Mouse (Mus musculus): ENCODE measurements around the gene Zfp950. TPM values are rescaled to one million over a fixed set of nuclear protein-coding genes. Genes with fewer than 3 reads are reported as not detected.

Gene Zfp950
- total and polyA plus RNA-seq, 2 experiments, result 3.9 to 26.0 TPM

DNA sequence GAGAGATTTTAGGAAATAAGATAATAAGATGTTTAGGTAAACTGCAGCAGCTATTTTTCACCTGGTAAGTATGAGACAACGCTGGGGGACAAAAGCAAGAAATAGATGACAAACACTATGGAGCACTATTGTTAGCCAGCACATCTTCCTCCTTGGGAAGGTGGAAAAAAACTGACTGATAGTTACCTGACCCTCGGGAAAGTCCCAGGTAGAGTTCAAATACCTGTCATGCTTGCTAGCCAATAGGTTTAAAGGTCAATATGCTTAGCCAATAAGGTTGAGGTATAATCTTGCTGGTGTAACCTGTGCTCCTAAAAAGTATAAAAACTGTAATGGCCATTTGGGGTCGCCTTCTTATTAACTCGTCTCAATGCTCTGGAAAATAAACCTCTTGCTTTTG lies 659 bp upstream of the Zfp950 start:
- Histone ChIP-seq H3K4me3 (ENCODE audit: insufficient read depth, low read depth, low read length) (no peak overlapping the region), H3K27me3 (ENCODE audit: control insufficient read depth, insufficient read depth, low read length) (no peaks in the 10 kb centered on the region), H3K36me3 (ENCODE audit: control insufficient read depth, insufficient read depth, low read length) (no peaks in the 10 kb centered on the region), H3K79me2 (ENCODE audit: control insufficient read depth, insufficient read depth, low read length) (peaks cover 14% of the 10 kb centered on the region), H3K9ac (ENCODE audit: low read depth, low read length) (no peak overlapping the region), H3K27ac (replicated peaks; ENCODE audit: insufficient read depth, low read depth, low read length) (no peak overlapping the region), H3K4me1 (ENCODE audit: control insufficient read depth, insufficient read depth, low read length) (peaks cover 7% of the 10 kb centered on the region)
- TF ChIP-seq POLR2A (IDR thresholded peaks at IDR 0.05; ENCODE audit: extremely low read depth, insufficient read depth, low read length) (no peak), CTCF (IDR thresholded peaks at IDR 0.05; ENCODE audit: low read depth, low read length) (no peak)
- WGBS, result 21% methylated on average over 4 of the region's 4 CpGs
- DNase-seq (ENCODE audit: extremely low read depth, low read depth, low spot score), result peak; percentile 57

DNA sequence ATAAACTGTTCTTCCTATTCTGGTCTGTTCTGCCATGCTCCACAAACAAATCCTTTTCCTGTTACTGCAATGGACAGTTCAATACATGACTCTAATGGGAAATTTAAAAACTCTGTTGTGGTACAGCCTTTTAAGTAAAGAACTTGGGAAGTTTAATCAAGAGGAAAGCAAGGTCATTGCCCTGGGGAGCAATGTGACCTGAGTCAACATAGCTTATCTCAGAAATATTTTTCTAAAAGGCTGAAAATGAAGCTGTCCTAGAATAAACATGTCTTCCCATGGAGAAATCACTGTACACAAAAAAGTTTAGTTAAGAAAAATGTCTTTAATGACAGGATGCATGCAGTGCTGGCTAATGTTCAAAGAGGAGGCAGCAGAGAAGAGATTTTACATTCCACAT lies 2.0 kb downstream of the Zfp950 start:
- DNase-seq (ENCODE audit: extremely low read depth, low read depth, low spot score), result peak; percentile 89
- Histone ChIP-seq H3K27ac (replicated peaks; ENCODE audit: insufficient read depth, low read depth, low read length) (peak overlapping the region; percentile 30; the same call in 1 of the 2 replicates), H3K79me2 (ENCODE audit: control insufficient read depth, insufficient read depth, low read length) (peaks cover 16% of the 10 kb centered on the region), H3K36me3 (ENCODE audit: control insufficient read depth, insufficient read depth, low read length) (peaks cover 5% of the 10 kb centered on the region; the same call in 1 of the 2 replicates), H3K4me1 (ENCODE audit: control insufficient read depth, insufficient read depth, low read length) (peaks cover 7% of the 10 kb centered on the region), H3K27me3 (ENCODE audit: control insufficient read depth, insufficient read depth, low read length) (no peaks in the 10 kb centered on the region), H3K4me3 (ENCODE audit: insufficient read depth, low read depth, low read length) (no peak overlapping the region), H3K9ac (ENCODE audit: low read depth, low read length) (no peak overlapping the region)
- TF ChIP-seq POLR2A (IDR thresholded peaks at IDR 0.05; ENCODE audit: extremely low read depth, insufficient read depth, low read length) (no peak), CTCF (IDR thresholded peaks at IDR 0.05; ENCODE audit: low read depth, low read length) (no peak)

DNA sequence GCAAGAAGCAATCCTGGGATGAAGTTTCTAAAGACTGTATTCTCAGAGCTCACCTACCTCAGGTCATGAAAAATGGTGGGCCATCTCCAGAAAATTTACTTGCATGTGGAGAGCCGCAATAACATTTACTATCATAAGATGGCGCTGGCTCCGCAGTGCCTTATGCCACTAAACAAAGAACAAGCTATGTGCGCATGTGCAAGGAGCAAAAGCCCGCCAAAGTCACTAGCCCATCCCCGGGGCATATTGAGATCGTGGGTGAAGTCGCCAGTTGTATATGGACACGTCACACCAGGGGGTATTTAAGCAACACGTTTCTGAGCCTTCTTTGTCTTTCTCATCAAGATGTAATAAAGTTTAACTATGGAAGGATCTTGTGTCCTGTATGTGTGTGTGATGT lies 9.5 kb downstream of the Zfp950 start:
- Histone ChIP-seq H3K9ac (ENCODE audit: low read depth, low read length) (no peak overlapping the region), H3K4me3 (ENCODE audit: insufficient read depth, low read depth, low read length) (no peak overlapping the region), H3K4me1 (ENCODE audit: control insufficient read depth, insufficient read depth, low read length) (no peaks in the 10 kb centered on the region), H3K36me3 (ENCODE audit: control insufficient read depth, insufficient read depth, low read length) (peaks cover 16% of the 10 kb centered on the region), H3K79me2 (ENCODE audit: control insufficient read depth, insufficient read depth, low read length) (peaks cover 6% of the 10 kb centered on the region; the same call in 1 of the 2 replicates), H3K27ac (replicated peaks; ENCODE audit: insufficient read depth, low read depth, low read length) (no peak overlapping the region), H3K27me3 (ENCODE audit: control insufficient read depth, insufficient read depth, low read length) (no peaks in the 10 kb centered on the region)
- 94% methylated on average over 10 of the region's 10 CpGs for WGBS
- TF ChIP-seq POLR2A (IDR thresholded peaks at IDR 0.05; ENCODE audit: extremely low read depth, insufficient read depth, low read length) (no peak), CTCF (IDR thresholded peaks at IDR 0.05; ENCODE audit: low read depth, low read length) (no peak)
- no peak for DNase-seq (ENCODE audit: extremely low read depth, low read depth, low spot score)

DNA sequence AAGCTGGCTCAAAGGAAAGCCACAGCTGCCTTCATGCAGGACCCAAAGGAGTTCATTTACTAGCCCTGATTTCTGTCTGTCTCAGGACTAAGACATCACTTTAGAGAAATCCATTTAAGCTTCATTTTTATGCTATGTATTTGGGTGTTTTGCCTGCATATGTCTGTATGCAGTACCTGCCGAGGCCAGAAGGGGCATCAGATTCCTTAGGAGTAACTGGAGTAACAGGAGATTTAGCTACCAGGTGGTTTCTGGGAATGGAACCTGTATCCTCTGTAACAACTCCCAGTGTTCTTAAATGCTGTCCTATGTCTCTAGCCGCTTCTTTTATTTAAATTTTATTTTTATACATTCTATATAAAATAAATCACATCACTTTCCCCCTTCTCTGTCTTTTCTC lies 30.5 kb downstream of the Zfp950 start:
- no peak overlapping the region for H3K27ac ChIP-seq (replicated peaks; ENCODE audit: insufficient read depth, low read depth, low read length)
- no peak overlapping the region for H3K4me3 ChIP-seq (ENCODE audit: insufficient read depth, low read depth, low read length)
- H3K4me1 ChIP-seq (ENCODE audit: control insufficient read depth, insufficient read depth, low read length), result no peaks in the 10 kb centered on the region
- H3K27me3 ChIP-seq (ENCODE audit: control insufficient read depth, insufficient read depth, low read length), result no peaks in the 10 kb centered on the region
- TF ChIP-seq POLR2A (IDR thresholded peaks at IDR 0.05; ENCODE audit: extremely low read depth, insufficient read depth, low read length), result no peak
- TF ChIP-seq CTCF (IDR thresholded peaks at IDR 0.05; ENCODE audit: low read depth, low read length), result no peak
- no peak for DNase-seq (ENCODE audit: extremely low read depth, low read depth, low spot score)
- 76% methylated on average over 2 of the region's 2 CpGs for WGBS
- H3K79me2 ChIP-seq (ENCODE audit: control insufficient read depth, insufficient read depth, low read length), result no peaks in the 10 kb centered on the region
- no peaks in the 10 kb centered on the region for H3K36me3 ChIP-seq (ENCODE audit: control insufficient read depth, insufficient read depth, low read length)
- no peak overlapping the region for H3K9ac ChIP-seq (ENCODE audit: low read depth, low read length)

DNA sequence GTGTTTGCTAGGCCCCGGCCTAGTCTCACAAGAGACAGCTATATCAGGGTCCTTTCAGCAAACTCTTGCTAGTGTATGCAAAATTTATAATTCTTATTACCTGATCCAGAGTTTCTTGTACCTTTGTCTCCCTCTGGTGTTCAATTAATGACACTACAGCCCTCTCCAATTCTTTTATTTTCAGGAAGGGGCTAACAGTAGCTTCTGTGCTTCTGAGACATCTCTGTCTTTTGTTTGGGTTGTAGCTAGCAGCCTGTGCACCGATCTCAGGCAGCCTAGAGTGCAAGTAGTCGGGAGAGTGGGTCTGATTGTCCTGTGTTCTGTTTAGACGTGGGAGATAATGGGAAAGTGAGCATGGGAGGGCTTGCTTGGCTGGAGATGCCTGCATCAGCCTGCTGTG lies 42.9 kb downstream of the Zfp950 start:
- Histone ChIP-seq H3K27me3 (ENCODE audit: control insufficient read depth, insufficient read depth, low read length) (no peaks in the 10 kb centered on the region), H3K36me3 (ENCODE audit: control insufficient read depth, insufficient read depth, low read length) (peaks cover 3% of the 10 kb centered on the region; the same call in 1 of the 2 replicates), H3K79me2 (ENCODE audit: control insufficient read depth, insufficient read depth, low read length) (no peaks in the 10 kb centered on the region), H3K4me1 (ENCODE audit: control insufficient read depth, insufficient read depth, low read length) (no peaks in the 10 kb centered on the region; the same call in 1 of the 2 replicates), H3K4me3 (ENCODE audit: insufficient read depth, low read depth, low read length) (no peak overlapping the region), H3K9ac (ENCODE audit: low read depth, low read length) (no peak overlapping the region), H3K27ac (replicated peaks; ENCODE audit: insufficient read depth, low read depth, low read length) (no peak overlapping the region)
- 25% methylated on average over 4 of the region's 4 CpGs for WGBS
- peak; percentile 28 for DNase-seq (ENCODE audit: extremely low read depth, low read depth, low spot score)
- TF ChIP-seq POLR2A (IDR thresholded peaks at IDR 0.05; ENCODE audit: extremely low read depth, insufficient read depth, low read length) (no peak), CTCF (IDR thresholded peaks at IDR 0.05; ENCODE audit: low read depth, low read length) (no peak)

DNA sequence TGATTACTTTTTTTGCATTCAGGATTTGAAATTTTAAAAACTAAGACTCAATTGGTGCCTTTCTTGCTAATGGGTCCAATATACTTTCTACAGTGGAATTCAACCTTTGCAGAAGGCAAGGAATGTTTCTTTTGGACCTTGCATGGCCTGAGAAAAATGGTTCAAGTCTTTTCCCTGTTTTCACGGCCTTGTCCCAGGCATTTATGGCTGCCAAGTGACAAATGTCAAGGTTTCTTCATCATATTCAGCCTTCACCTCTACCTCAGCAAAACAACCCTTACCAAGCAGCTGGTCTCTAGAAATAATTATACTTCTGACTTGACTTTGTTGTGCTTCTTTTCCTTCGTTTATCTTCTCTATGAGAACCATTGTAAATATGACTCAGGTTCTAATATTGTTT lies 43.9 kb downstream of the Zfp950 start:
- H3K9ac ChIP-seq (ENCODE audit: low read depth, low read length), result no peak overlapping the region
- H3K4me3 ChIP-seq (ENCODE audit: insufficient read depth, low read depth, low read length), result no peak overlapping the region
- TF ChIP-seq CTCF (IDR thresholded peaks at IDR 0.05; ENCODE audit: low read depth, low read length) (no peak), POLR2A (IDR thresholded peaks at IDR 0.05; ENCODE audit: extremely low read depth, insufficient read depth, low read length) (no peak)
- H3K27ac ChIP-seq (replicated peaks; ENCODE audit: insufficient read depth, low read depth, low read length), result no peak overlapping the region
- DNase-seq (ENCODE audit: extremely low read depth, low read depth, low spot score), result no peak
- no peaks in the 10 kb centered on the region for H3K27me3 ChIP-seq (ENCODE audit: control insufficient read depth, insufficient read depth, low read length)
- H3K36me3 ChIP-seq (ENCODE audit: control insufficient read depth, insufficient read depth, low read length), result peaks cover 5% of the 10 kb centered on the region; the same call in 1 of the 2 replicates
- no peaks in the 10 kb centered on the region for H3K79me2 ChIP-seq (ENCODE audit: control insufficient read depth, insufficient read depth, low read length)
- 84% methylated on average over 2 of the region's 2 CpGs for WGBS
- H3K4me1 ChIP-seq (ENCODE audit: control insufficient read depth, insufficient read depth, low read length), result no peaks in the 10 kb centered on the region; the same call in 1 of the 2 replicates

All from liver, adult 2 months (tissue).